Mouse (Mus musculus): Measurements from ENCODE around the gene Tha1.
A peak's percentile ranks its signal among the peaks of the same experiment; 100 is the strongest.

Gene Tha1

GRCm38 (mm10) chr11:117872861-117873608 lies at the start of gene Tha1:
Tha1 (minus strand) TSS chr11:117873481.
- peak; percentile 82 for DNase-seq

- no peak for DNase-seq
Measured at GRCm38 (mm10) chr11:117919211-117919610, 45.9 kb upstream of the Tha1 start.

GRCm38 (mm10) chr11:117918541-117918940 lies 45.3 kb upstream of the Tha1 start:
- no peak for DNase-seq

GRCm38 (mm10) chr11:117915837-117916236 lies 42.6 kb upstream of the Tha1 start:
- DNase-seq, result no peak

GRCm38 (mm10) chr11:117915341-117915740 lies 42.1 kb upstream of the Tha1 start:
- DNase-seq, result peak; percentile 34

GRCm38 (mm10) chr11:117914531-117914930 lies 41.2 kb upstream of the Tha1 start:
- no peak for DNase-seq

- DNase-seq, result peak; percentile 94
Measured at GRCm38 (mm10) chr11:117912684-117913352, 39.5 kb upstream of the Tha1 start.

GRCm38 (mm10) chr11:117909337-117909736 lies 36.1 kb upstream of the Tha1 start:
- no peak for DNase-seq

GRCm38 (mm10) chr11:117904442-117904841 lies 31.2 kb upstream of the Tha1 start:
- DNase-seq, result no peak

GRCm38 (mm10) chr11:117902282-117902681 lies 29.0 kb upstream of the Tha1 start:
- no peak for DNase-seq

- no peak for DNase-seq
Measured at GRCm38 (mm10) chr11:117896533-117896932, 23.3 kb upstream of the Tha1 start.

GRCm38 (mm10) chr11:117894676-117895075 lies 21.4 kb upstream of the Tha1 start:
- DNase-seq, result no peak

- no peak for DNase-seq
Measured at GRCm38 (mm10) chr11:117892199-117892598, 18.9 kb upstream of the Tha1 start.

- no peak for DNase-seq
Measured at GRCm38 (mm10) chr11:117891581-117892175, 18.4 kb upstream of the Tha1 start.

- no peak for DNase-seq
Measured at GRCm38 (mm10) chr11:117890519-117891282, 17.4 kb upstream of the Tha1 start.

- DNase-seq, result no peak
Measured at GRCm38 (mm10) chr11:117889887-117890340, 16.6 kb upstream of the Tha1 start.

GRCm38 (mm10) chr11:117888853-117889822 lies 15.9 kb upstream of the Tha1 start:
- no peak for DNase-seq

- DNase-seq, result no peak
Measured at GRCm38 (mm10) chr11:117888168-117888852, 15.0 kb upstream of the Tha1 start.

- DNase-seq, result no peak
Measured at GRCm38 (mm10) chr11:117886000-117886399, 12.7 kb upstream of the Tha1 start.

GRCm38 (mm10) chr11:117882208-117882607 lies 8.9 kb upstream of the Tha1 start:
- peak; percentile 59 for DNase-seq

GRCm38 (mm10) chr11:117881787-117882186 lies 8.5 kb upstream of the Tha1 start:
- DNase-seq, result peak; percentile 82

Data from lung, postnatal 14 days (tissue).